ENCODE assay signal across 28 mouse cellular contexts in genomic region chr3:102131627-102132324, GRCm38 (mm10). TPM values are rescaled to one million over a fixed set of nuclear protein-coding genes. Genes with fewer than 3 reads are reported as not detected.
DNase-seq lines count a peak whose midpoint lies in the region; ATAC-seq and TF ChIP-seq lines count a peak whose summit lies in the region.
"Had no signal": no experiment of that assay in that cellular context is flagged by ENCODE, and none has a peak within 500 bp of the region (broad histone marks: within the 10 kb centered on the region; RNA-seq: fewer than 3 reads in every experiment).

No protein-coding gene starts in this region.

- peak; percentile 69 for ATAC-seq in hindbrain, embryonic 12.5 days (ENCODE audit: low FRiP score)
- ATAC-seq in midbrain, embryonic 12.5 days (ENCODE audit: low FRiP score, low read depth): peak; percentile 38; the same call in 1 of the 2 replicates
- peak; percentile 44; the same call in 1 of the 2 replicates for ATAC-seq in neural tube, embryonic 14.5 days (ENCODE audit: low read depth)
- ATAC-seq in kidney, embryonic 16.5 days (ENCODE audit: low FRiP score, low TSS enrichment): no peak
- ATAC-seq: forebrain, embryonic 13.5 days; intestine, embryonic 15.5 days; liver, postnatal 0 days; lung, postnatal 0 days; Patski had no signal

- 81% methylated on average over 9 of the region's 9 CpGs for WGBS in hindbrain, embryonic 12.5 days
- WGBS in midbrain, embryonic 12.5 days: 74% methylated on average over 9 of the region's 9 CpGs
- WGBS in neural tube, embryonic 14.5 days: 72% methylated on average over 9 of the region's 9 CpGs
- whole genome bisulfite sequencing in kidney, embryonic 16.5 days: 93% methylated on average over 9 of the region's 9 CpGs

- H3K36me3 ChIP-seq in hindbrain, embryonic 12.5 days: no peaks in the 10 kb centered on the region
- H3K36me3 ChIP-seq in midbrain, embryonic 12.5 days: no peaks in the 10 kb centered on the region
- no peaks in the 10 kb centered on the region for H3K36me3 ChIP-seq in neural tube, embryonic 14.5 days (ENCODE audit: control insufficient read depth, insufficient read depth, low read length)
- no peaks in the 10 kb centered on the region for H3K36me3 ChIP-seq in kidney, embryonic 16.5 days (ENCODE audit: insufficient read depth, low read length)
- H3K36me3 ChIP-seq: embryonic facial prominence, embryonic 13.5 days; G1E; intestine, embryonic 15.5 days; limb, embryonic 12.5 days had no signal

- peak; percentile 39 for DNase-seq in brain, embryonic 14.5 days (ENCODE audit: low read depth)
- DNase-seq in B cell, adult 2 months: no peak
- DNase-seq in left cerebral cortex, postnatal 14 days (ENCODE audit: low spot score in 2 of 2): no peak
- DNase-seq: adrenal gland, adult 8-10 months; cerebellum, adult 2 months; cerebellum, postnatal 25 days; embryo, embryonic 11 days; heart, postnatal 4 days; kidney, adult 9 months; kidney, postnatal 25 days; layer of hippocampus, postnatal 36 days; liver, postnatal 0 days; right cerebral cortex, postnatal 4 days had no signal

- H3K4me3 ChIP-seq in hindbrain, embryonic 12.5 days: no peak overlapping the region
- H3K4me3 ChIP-seq in midbrain, embryonic 12.5 days: no peak overlapping the region
- no peak overlapping the region for H3K4me3 ChIP-seq in neural tube, embryonic 14.5 days (ENCODE audit: low read depth, low read length)
- no peak overlapping the region for H3K4me3 ChIP-seq in kidney, embryonic 16.5 days (ENCODE audit: low read length)
- H3K4me3 ChIP-seq: embryonic facial prominence, embryonic 13.5 days; erythroblast, embryonic 14.5 days; forebrain, embryonic 13.5 days; intestine, embryonic 15.5 days; layer of hippocampus, adult 2 months; limb, embryonic 12.5 days had no signal

- no peak overlapping the region for H3K4me2 ChIP-seq in hindbrain, embryonic 12.5 days (replicated peaks)
- no peak overlapping the region for H3K4me2 ChIP-seq in midbrain, embryonic 12.5 days (replicated peaks)
- H3K4me2 ChIP-seq in neural tube, embryonic 14.5 days (ENCODE audit: low read depth, low read length): no peak overlapping the region
- H3K4me2 ChIP-seq in kidney, embryonic 16.5 days (replicated peaks; ENCODE audit: low read depth, low read length): no peak overlapping the region
- H3K4me2 ChIP-seq: embryonic facial prominence, embryonic 13.5 days; forebrain, embryonic 13.5 days; intestine, embryonic 15.5 days; limb, embryonic 12.5 days; liver, embryonic 11.5 days had no signal

- no peak for TF ChIP-seq CTCF in brain, embryonic 14.5 days (IDR thresholded peaks at IDR 0.05; ENCODE audit: borderline replicate concordance, extremely low read depth, insufficient read depth, insufficient read length)

- H3K4me1 ChIP-seq in hindbrain, embryonic 12.5 days: peaks cover 12% of the 10 kb centered on the region
- H3K4me1 ChIP-seq in midbrain, embryonic 12.5 days: peaks cover 8% of the 10 kb centered on the region
- no peaks in the 10 kb centered on the region for H3K4me1 ChIP-seq in neural tube, embryonic 14.5 days (ENCODE audit: control insufficient read depth, insufficient read depth, low read length)
- peaks cover 12% of the 10 kb centered on the region for H3K4me1 ChIP-seq in kidney, embryonic 16.5 days (ENCODE audit: insufficient read depth, low read length)

- no peak overlapping the region for H3K9ac ChIP-seq in hindbrain, embryonic 12.5 days
- H3K9ac ChIP-seq in midbrain, embryonic 12.5 days (replicated peaks): no peak overlapping the region
- H3K9ac ChIP-seq in neural tube, embryonic 14.5 days (replicated peaks; ENCODE audit: low read depth, low read length): no peak overlapping the region
- H3K9ac ChIP-seq in kidney, embryonic 16.5 days (replicated peaks; ENCODE audit: low read length): no peak overlapping the region
- H3K9ac ChIP-seq: embryonic facial prominence, embryonic 13.5 days; forebrain, embryonic 13.5 days; intestine, embryonic 15.5 days; limb, embryonic 12.5 days; liver, postnatal 0 days had no signal

- intact Hi-C loops in left cerebral cortex, postnatal 14 days (cut with DNase I): no loop called here

- peak overlapping the region; percentile 66 for H3K27ac ChIP-seq in hindbrain, embryonic 12.5 days
- peak overlapping the region; percentile 32; the same call in 1 of the 2 replicates for H3K27ac ChIP-seq in midbrain, embryonic 12.5 days (replicated peaks)
- no peak overlapping the region for H3K27ac ChIP-seq in neural tube, embryonic 14.5 days (ENCODE audit: low read depth, low read length)
- H3K27ac ChIP-seq in kidney, embryonic 16.5 days (ENCODE audit: low read length): no peak overlapping the region
- H3K27ac ChIP-seq: embryonic facial prominence, embryonic 13.5 days; forebrain, embryonic 13.5 days; intestine, embryonic 15.5 days; layer of hippocampus, adult 2 months; limb, embryonic 12.5 days had no signal

- TF ChIP-seq POLR2A in brain, embryonic 14.5 days (IDR thresholded peaks at IDR 0.05; ENCODE audit: borderline replicate concordance, extremely low read depth, insufficient read depth, insufficient read length, poor library complexity, severe bottlenecking): no peak

- no peaks in the 10 kb centered on the region for H3K9me3 ChIP-seq in hindbrain, embryonic 12.5 days (replicated peaks)
- H3K9me3 ChIP-seq in midbrain, embryonic 12.5 days: no peaks in the 10 kb centered on the region
- H3K9me3 ChIP-seq in neural tube, embryonic 14.5 days (ENCODE audit: control insufficient read depth, low read length): no peaks in the 10 kb centered on the region
- H3K9me3 ChIP-seq in kidney, embryonic 16.5 days (ENCODE audit: low read length): no peaks in the 10 kb centered on the region
- H3K9me3 ChIP-seq: embryonic facial prominence, embryonic 13.5 days; forebrain, embryonic 13.5 days; G1E; intestine, embryonic 15.5 days; limb, embryonic 12.5 days had no signal

- H3K27me3 ChIP-seq in hindbrain, embryonic 12.5 days: no peaks in the 10 kb centered on the region
- H3K27me3 ChIP-seq in midbrain, embryonic 12.5 days: peaks cover 7% of the 10 kb centered on the region
- no peaks in the 10 kb centered on the region for H3K27me3 ChIP-seq in neural tube, embryonic 14.5 days (ENCODE audit: control insufficient read depth, insufficient read depth, low read length)
- H3K27me3 ChIP-seq in kidney, embryonic 16.5 days (ENCODE audit: insufficient read depth, low read length): no peaks in the 10 kb centered on the region
- H3K27me3 ChIP-seq: CH12.LX; embryonic facial prominence, embryonic 13.5 days; forebrain, embryonic 13.5 days; intestine, embryonic 15.5 days; limb, embryonic 12.5 days; Patski had no signal

RNA-seq across cellular contexts. Expression of gene Casq2, which starts 45.6 kb away (rescaled TPM):
- 1.3 TPM in 2 replicates for polyA plus RNA-seq in brain, embryonic 14.5 days (2012; rRNA removed)
- 1.1 and 5.9 TPM in 2 replicates for polyA plus RNA-seq in hindbrain, embryonic 12.5 days (2016; fragmentation: Nextera tagmentation; extraction: Ambion mirVana)
- polyA plus RNA-seq in midbrain, embryonic 12.5 days (2016; fragmentation: Nextera tagmentation; extraction: Ambion mirVana): 0.13 and 0.47 TPM in 2 replicates
- polyA plus RNA-seq in neural tube, embryonic 14.5 days (2014; fragmentation: Nextera tagmentation; extraction: Ambion mirVana): 0.67 and 0.75 TPM in 2 replicates
- 3.1 and 3.6 TPM in 2 replicates for polyA plus RNA-seq in kidney, embryonic 16.5 days (2015; fragmentation: Nextera tagmentation; extraction: Ambion mirVana)
- 1 to 10 TPM; 1.5 to 2.2 TPM for total RNA-seq in left cerebral cortex, postnatal 14 days (2021)
- total RNA-seq: CH12.LX had no signal
- polyA plus RNA-seq: erythroblast, embryonic 14.5 days; G1E had no signal

Comparison
In these comparisons a context has a peak if more than half of its experiments do, and no peak if none do; other contexts are left out.
1. H3K27ac ChIP-seq: peak in hindbrain, embryonic 12.5 days (single experiment) and midbrain, embryonic 12.5 days (single experiment); none in neural tube, embryonic 14.5 days (single experiment) and kidney, embryonic 16.5 days (single experiment).